Mouse (Mus musculus): ENCODE data around the gene Maco1.

- TF ChIP-seq CTCF (IDR thresholded peaks at IDR 0.05; ENCODE audit: insufficient read depth, low read depth, low read length) (no peak), POLR2A (IDR thresholded peaks at IDR 0.05; ENCODE audit: insufficient read depth, low read depth, low read length) (no peak)
Observed at GRCm38 (mm10) chr4:134796581-134797361, 56.4 kb downstream of the Maco1 start.

Measured in olfactory bulb, adult 2 months (tissue).